In genomic region chr3:69897917-69898594, GRCm38 (mm10) we compare ENCODE assay signal across 11 mouse cellular contexts. TPM values are rescaled to one million over a fixed set of nuclear protein-coding genes. Genes with fewer than 3 reads are reported as not detected.
DNase-seq lines count a peak whose midpoint lies in the region; ATAC-seq and TF ChIP-seq lines count a peak whose summit lies in the region.
"Had no signal": no experiment of that assay in that cellular context is flagged by ENCODE, and none has a peak within 500 bp of the region (broad histone marks: within the 10 kb centered on the region; RNA-seq: fewer than 3 reads in every experiment).

No protein-coding gene starts in this region.

- no peak overlapping the region for H3K4me2 ChIP-seq in forebrain, embryonic 14.5 days (ENCODE audit: low read length)
- no peak overlapping the region for H3K4me2 ChIP-seq in forebrain, embryonic 11.5 days (ENCODE audit: low read depth, low read length, severe bottlenecking)
- H3K4me2 ChIP-seq in lung, embryonic 14.5 days, result no peak overlapping the region
- H3K4me2 ChIP-seq: lung, embryonic 15.5 days had no signal

- ATAC-seq in forebrain, embryonic 14.5 days, result no peak
- no peak for ATAC-seq in forebrain, embryonic 11.5 days (replicated peaks; ENCODE audit: low FRiP score)
- ATAC-seq in lung, embryonic 14.5 days (ENCODE audit: insufficient read depth), result 0 out of 2 replicates have a peak, but pooled peaks have one; percentile 25
- ATAC-seq in megakaryocyte, adult 5-6 weeks (ENCODE audit: poor library complexity, severe bottlenecking), result no peak

- H3K27ac ChIP-seq in forebrain, embryonic 14.5 days (ENCODE audit: low read depth, low read length), result no peak overlapping the region
- H3K27ac ChIP-seq in forebrain, embryonic 11.5 days (ENCODE audit: low read depth, low read length), result no peak overlapping the region
- no peak overlapping the region for H3K27ac ChIP-seq in lung, embryonic 14.5 days (ENCODE audit: low read depth)
- H3K27ac ChIP-seq: lung, embryonic 15.5 days had no signal

- no peaks in the 10 kb centered on the region for H3K9me3 ChIP-seq in forebrain, embryonic 14.5 days (replicated peaks; ENCODE audit: control insufficient read depth, low read length)
- H3K9me3 ChIP-seq in forebrain, embryonic 11.5 days (ENCODE audit: control insufficient read depth, low read length), result no peaks in the 10 kb centered on the region
- no peaks in the 10 kb centered on the region for H3K9me3 ChIP-seq in lung, embryonic 14.5 days (ENCODE audit: low read depth, low read length)
- H3K9me3 ChIP-seq: G1E; lung, embryonic 15.5 days had no signal

- no peaks in the 10 kb centered on the region for H3K4me1 ChIP-seq in forebrain, embryonic 14.5 days (ENCODE audit: control insufficient read depth, insufficient read depth, low read length)
- no peaks in the 10 kb centered on the region for H3K4me1 ChIP-seq in forebrain, embryonic 11.5 days (replicated peaks; ENCODE audit: control insufficient read depth, insufficient read depth, low read length)
- H3K4me1 ChIP-seq in lung, embryonic 14.5 days (ENCODE audit: insufficient read depth), result peaks cover 7% of the 10 kb centered on the region; the same call in 1 of the 2 replicates
- no peaks in the 10 kb centered on the region for H3K4me1 ChIP-seq in lung, adult 2 months (ENCODE audit: control insufficient read depth, insufficient read depth, low read length)

- TF ChIP-seq POLR2A in lung, adult 2 months (IDR thresholded peaks at IDR 0.05; ENCODE audit: borderline replicate concordance, extremely low read depth, low read depth, low read length), result no peak

- peak; percentile 67 for DNase-seq in forebrain, embryonic 14.5 days (ENCODE audit: low spot score)
- no peak for DNase-seq in forebrain, embryonic 11.5 days (ENCODE audit: low spot score)
- DNase-seq in lung, embryonic 14.5 days, result peak; percentile 90
- DNase-seq in lung, adult 2 months, result no peak
- DNase-seq in cerebellum, adult 18-20 months, result peak; percentile 62 to 71
- DNase-seq in layer of hippocampus, postnatal 10 days (ENCODE audit: low spot score in 2 of 2), result peak; percentile 42 to 56
- no peak for DNase-seq in right cerebral cortex, postnatal 14 days

- H3K27me3 ChIP-seq in forebrain, embryonic 14.5 days (replicated peaks; ENCODE audit: control insufficient read depth, insufficient read depth, low read length), result no peaks in the 10 kb centered on the region
- H3K27me3 ChIP-seq in forebrain, embryonic 11.5 days (ENCODE audit: control insufficient read depth, insufficient read depth, low read length), result no peaks in the 10 kb centered on the region
- no peaks in the 10 kb centered on the region for H3K27me3 ChIP-seq in lung, embryonic 14.5 days (ENCODE audit: insufficient read depth, low read length)
- H3K27me3 ChIP-seq: lung, embryonic 15.5 days had no signal

- H3K4me3 ChIP-seq in forebrain, embryonic 14.5 days (ENCODE audit: low read depth, low read length), result no peak overlapping the region
- H3K4me3 ChIP-seq in forebrain, embryonic 11.5 days (ENCODE audit: low read depth, low read length), result no peak overlapping the region
- no peak overlapping the region for H3K4me3 ChIP-seq in lung, embryonic 14.5 days (ENCODE audit: low read depth, low read length)
- H3K4me3 ChIP-seq in lung, adult 2 months (replicated peaks; ENCODE audit: extremely low read depth, low read depth, low read length), result no peak overlapping the region
- H3K4me3 ChIP-seq: lung, embryonic 15.5 days had no signal

- H3K9ac ChIP-seq in forebrain, embryonic 14.5 days (ENCODE audit: low read length), result no peak overlapping the region
- no peak overlapping the region for H3K9ac ChIP-seq in forebrain, embryonic 11.5 days (ENCODE audit: low read length)
- H3K9ac ChIP-seq in lung, embryonic 14.5 days, result no peak overlapping the region
- H3K9ac ChIP-seq: lung, embryonic 15.5 days had no signal

- H3K36me3 ChIP-seq in forebrain, embryonic 14.5 days (ENCODE audit: control insufficient read depth, insufficient read depth, low read length), result no peaks in the 10 kb centered on the region
- no peaks in the 10 kb centered on the region for H3K36me3 ChIP-seq in forebrain, embryonic 11.5 days (ENCODE audit: control insufficient read depth, insufficient read depth, low read length)
- H3K36me3 ChIP-seq in lung, embryonic 14.5 days (ENCODE audit: insufficient read depth), result no peaks in the 10 kb centered on the region
- H3K36me3 ChIP-seq: G1E; lung, embryonic 15.5 days had no signal

- peak; percentile 61 for TF ChIP-seq CTCF in lung, embryonic 14.5 days (IDR thresholded peaks at IDR 0.05; ENCODE audit: low read depth)
- TF ChIP-seq CTCF in lung, adult 2 months (IDR thresholded peaks at IDR 0.05; ENCODE audit: insufficient read depth, low read length), result no peak

- WGBS in forebrain, embryonic 14.5 days, result 81% methylated on average over 7 of the region's 8 CpGs
- WGBS in forebrain, embryonic 11.5 days, result 69% methylated on average over 7 of the region's 8 CpGs
- 67% methylated on average over 7 of the region's 8 CpGs for WGBS in lung, embryonic 14.5 days
- 70% methylated on average over 7 of the region's 8 CpGs for whole genome bisulfite sequencing in lung, adult 2 months

RNA-seq across cellular contexts. Expression of gene Sptssb, which starts 38.3 kb away (rescaled TPM):
- 0.23 and 0.49 TPM in 2 replicates for polyA plus RNA-seq in forebrain, embryonic 14.5 days (2014; fragmentation: Nextera tagmentation; extraction: Ambion mirVana)
- polyA plus RNA-seq in forebrain, embryonic 11.5 days (2014; fragmentation: Nextera tagmentation; extraction: Ambion mirVana), result 0.23 TPM in 1 of 2 replicates, not detected in the other
- polyA plus RNA-seq in lung, embryonic 14.5 days (2014; fragmentation: Nextera tagmentation; extraction: Ambion mirVana), result 9.8 and 10.8 TPM in 2 replicates
- 1.4 and 40.5 TPM in 2 replicates for polyA plus RNA-seq in lung, adult 2 months (2012; rRNA removed)
- 1 to 10 TPM; 1.7 to 3.0 TPM for total RNA-seq in layer of hippocampus, postnatal 10 days (2021)
- total RNA-seq in megakaryocyte, adult 5-6 weeks (2015), result not detected in 2 replicates
- total RNA-seq in megakaryocyte, adult 5-6 weeks (2017), result not detected in 2 replicates
- total RNA-seq: G1E; heart, adult 18-20 months had no signal
- polyA plus RNA-seq: G1E had no signal

Comparison
In these comparisons a context has a peak if more than half of its experiments do, and no peak if none do; other contexts are left out.
1. DNase-seq: peak in forebrain, embryonic 14.5 days (single experiment), lung, embryonic 14.5 days (single experiment), cerebellum, adult 18-20 months (2 of 2) and layer of hippocampus, postnatal 10 days (2 of 2); none in forebrain, embryonic 11.5 days (single experiment), lung, adult 2 months (single experiment) and right cerebral cortex, postnatal 14 days (single experiment).